Comparison of ENCODE assay signal across 9 mouse cellular contexts in genomic region chr12:75175931-75176565, GRCm38 (mm10). TPM values are rescaled to one million over a fixed set of nuclear protein-coding genes. Genes with fewer than 3 reads are reported as not detected.
DNase-seq lines count a peak whose midpoint lies in the region; ATAC-seq and TF ChIP-seq lines count a peak whose summit lies in the region.
"Had no signal": no experiment of that assay in that cellular context is flagged by ENCODE, and none has a peak within 500 bp of the region (broad histone marks: within the 10 kb centered on the region; RNA-seq: fewer than 3 reads in every experiment).

No protein-coding gene starts in this region.

- WGBS in embryonic facial prominence, embryonic 12.5 days, result under 1% methylated on average over 19 of the region's 19 CpGs
- 4% methylated on average over 19 of the region's 19 CpGs for WGBS in hindbrain, embryonic 10.5 days
- WGBS in midbrain, embryonic 14.5 days, result 3% methylated on average over 19 of the region's 19 CpGs

- H3K36me3 ChIP-seq in embryonic facial prominence, embryonic 12.5 days, result no peaks in the 10 kb centered on the region
- no peaks in the 10 kb centered on the region for H3K36me3 ChIP-seq in hindbrain, embryonic 10.5 days
- no peaks in the 10 kb centered on the region for H3K36me3 ChIP-seq in midbrain, embryonic 14.5 days (ENCODE audit: control insufficient read depth, insufficient read depth, low read length)

- H3K9ac ChIP-seq in embryonic facial prominence, embryonic 12.5 days, result peak overlapping the region; percentile 40; the same call in 1 of the 2 replicates
- peak overlapping the region; percentile 72 for H3K9ac ChIP-seq in midbrain, embryonic 14.5 days (replicated peaks; ENCODE audit: low read length)

- peaks cover 12% of the 10 kb centered on the region; the same call in 1 of the 2 replicates for H3K4me1 ChIP-seq in embryonic facial prominence, embryonic 12.5 days
- peaks cover 24% of the 10 kb centered on the region for H3K4me1 ChIP-seq in hindbrain, embryonic 10.5 days (replicated peaks)
- peaks cover 7% of the 10 kb centered on the region for H3K4me1 ChIP-seq in midbrain, embryonic 14.5 days (ENCODE audit: control insufficient read depth, insufficient read depth, low read length)

- H3K4me3 ChIP-seq in layer of hippocampus, adult 2 months, result peak overlapping the region; percentile 67
- peak overlapping the region; percentile 46 for H3K4me3 ChIP-seq in embryonic facial prominence, embryonic 12.5 days
- H3K4me3 ChIP-seq in hindbrain, embryonic 10.5 days, result peak overlapping the region; percentile 63
- H3K4me3 ChIP-seq in midbrain, embryonic 14.5 days (replicated peaks; ENCODE audit: low read depth, low read length), result peak overlapping the region; percentile 68

- peak overlapping the region; percentile 89 for H3K27ac ChIP-seq in layer of hippocampus, adult 2 months
- H3K27ac ChIP-seq in embryonic facial prominence, embryonic 12.5 days, result no peak overlapping the region
- peak overlapping the region; percentile 78 for H3K27ac ChIP-seq in hindbrain, embryonic 10.5 days
- H3K27ac ChIP-seq in midbrain, embryonic 14.5 days (replicated peaks; ENCODE audit: low read depth, low read length), result peak overlapping the region; percentile 78

- TF ChIP-seq CTCF in layer of hippocampus, adult 2 months (conservative IDR thresholded peaks at IDR 0.05), result no peak

- peak overlapping the region; percentile 89 for H3K4me2 ChIP-seq in embryonic facial prominence, embryonic 12.5 days (replicated peaks)
- peak overlapping the region; percentile 98 for H3K4me2 ChIP-seq in midbrain, embryonic 14.5 days (ENCODE audit: low read length)

- ATAC-seq in embryonic facial prominence, embryonic 12.5 days (ENCODE audit: insufficient number of reproducible peaks, insufficient read depth, low FRiP score, low TSS enrichment), result no peak
- peak; percentile 44 for ATAC-seq in midbrain, embryonic 14.5 days (ENCODE audit: low FRiP score, low TSS enrichment)
- ATAC-seq in CD4-positive, CD25-positive, alpha-beta regulatory T cell, adult 4 months, result no peak

- DNase-seq in layer of hippocampus, adult 2 months (ENCODE audit: low spot score in 2 of 2), result no peak
- no peak for DNase-seq in layer of hippocampus, adult 8-10 months (ENCODE audit: low spot score in 2 of 2)
- DNase-seq in hindbrain, embryonic 10.5 days (ENCODE audit: low spot score), result no peak
- peak; percentile 21 for DNase-seq in midbrain, embryonic 14.5 days
- DNase-seq in lung, postnatal 4 days, result no peak
- DNase-seq in gastrocnemius, postnatal 36 days, result no peak

- peaks cover 41% of the 10 kb centered on the region for H3K27me3 ChIP-seq in embryonic facial prominence, embryonic 12.5 days
- peaks cover 50% of the 10 kb centered on the region for H3K27me3 ChIP-seq in hindbrain, embryonic 10.5 days (ENCODE audit: insufficient read depth, poor library complexity, severe bottlenecking)
- H3K27me3 ChIP-seq in midbrain, embryonic 14.5 days (ENCODE audit: control insufficient read depth, insufficient read depth, low read length), result no peaks in the 10 kb centered on the region

- H3K9me3 ChIP-seq in embryonic facial prominence, embryonic 12.5 days, result no peaks in the 10 kb centered on the region
- H3K9me3 ChIP-seq in hindbrain, embryonic 10.5 days, result no peaks in the 10 kb centered on the region
- H3K9me3 ChIP-seq in midbrain, embryonic 14.5 days (ENCODE audit: control insufficient read depth, low read length), result no peaks in the 10 kb centered on the region

- intact Hi-C loops in gastrocnemius, postnatal 36 days (cut with DNase I), result no loop called here

RNA-seq across cellular contexts. Expression of gene Kcnh5, which starts 1.1 kb away (rescaled TPM):
- 10 to 100 TPM; 13.9 to 14.3 TPM for total RNA-seq in layer of hippocampus, adult 2 months (2021)
- total RNA-seq in layer of hippocampus, adult 8-10 months (2022), result 10 to 100 TPM; 11.0 to 12.2 (median 11.4) TPM
- 0.45 and 0.48 TPM in 2 replicates for polyA plus RNA-seq in embryonic facial prominence, embryonic 12.5 days (2016; fragmentation: Nextera tagmentation; extraction: Ambion mirVana)
- polyA plus RNA-seq in hindbrain, embryonic 10.5 days (2016; fragmentation: Nextera tagmentation; extraction: Ambion mirVana), result 0.30 and 0.46 TPM in 2 replicates
- 2.5 and 2.9 TPM in 2 replicates for polyA plus RNA-seq in midbrain, embryonic 14.5 days (2014; fragmentation: Nextera tagmentation; extraction: Ambion mirVana)
- not detected for polyA plus RNA-seq in CD4-positive, CD25-positive, alpha-beta regulatory T cell, adult 4 months (2017; shearing (Covaris generic))
- total RNA-seq in gastrocnemius, postnatal 36 days (2021), result not detected
- total RNA-seq: common myeloid progenitor, adult 5-6 weeks had no signal
